Mouse (Mus musculus): ENCODE results near the gene Fam229b.

Fam229b gene

GRCm38 (mm10) chr10:39109489-39109874 is 24.2 kb downstream of the Fam229b start:
- DNase-seq: no peak

- DNase-seq: no peak
Measured at GRCm38 (mm10) chr10:39108837-39109488, 24.8 kb downstream of the Fam229b start.

- DNase-seq: no peak
Measured at GRCm38 (mm10) chr10:39106935-39107334, 26.8 kb downstream of the Fam229b start.

- no peak for DNase-seq
Measured at GRCm38 (mm10) chr10:39106413-39106812, 27.3 kb downstream of the Fam229b start.

- no peak for DNase-seq
Measured at GRCm38 (mm10) chr10:39104803-39105449, 28.8 kb downstream of the Fam229b start.

GRCm38 (mm10) chr10:39098746-39099145 is 35.0 kb downstream of the Fam229b start:
- DNase-seq: no peak

GRCm38 (mm10) chr10:39096981-39097380 is 36.7 kb downstream of the Fam229b start:
- DNase-seq: peak in 1 of 2 experiments; percentile 6

- no peak for DNase-seq
Measured at GRCm38 (mm10) chr10:39072048-39072447, 61.7 kb downstream of the Fam229b start.
